Mouse (Mus musculus): ENCODE measurements at regions not wholly inside any gene's neighbourhood (a gene's known extent, or its start where the extent isn't known, plus 50 kb on each side); places are given as distances from the start of the nearest gene placed in this dataset.

DNA sequence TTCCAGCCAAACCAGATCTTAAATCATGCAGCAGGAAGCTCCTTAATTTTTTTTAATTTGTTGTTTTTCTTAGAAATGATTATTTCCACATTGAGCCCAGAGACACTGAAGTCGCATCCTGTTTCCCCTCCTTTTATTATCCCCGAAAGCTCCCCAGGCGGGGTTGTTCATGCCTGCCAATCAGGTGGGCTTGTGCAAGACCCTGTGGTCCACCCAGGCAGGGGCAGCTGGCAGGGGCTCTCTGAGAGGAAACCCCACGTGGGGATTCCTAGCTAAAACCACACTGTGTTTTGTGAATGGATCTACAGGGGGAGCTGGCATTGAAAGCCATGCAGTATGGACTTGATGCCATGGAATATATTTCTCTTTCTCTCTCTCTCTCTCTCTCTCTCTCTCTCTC, 66.2 kb downstream of the Tfap2c start:
- no peak for TF ChIP-seq EP300 (IDR thresholded peaks at IDR 0.05; ENCODE audit: low read depth)
- no peak for TF ChIP-seq CTCF (IDR thresholded peaks at IDR 0.05; ENCODE audit: low read depth)

All from liver, postnatal 0 days (tissue).